Mouse (Mus musculus) gastrocnemius, postnatal 25 days (tissue): ENCODE measurements around the gene Foxd4. TPM values are rescaled to one million over a fixed set of nuclear protein-coding genes. Genes with fewer than 3 reads are reported as not detected.
"Not testable (repeated sequence)": the region's sequence is repeated elsewhere in the genome, so short reads cannot be mapped to it uniquely, and the experiment has no call there.

Experiments used
- DNase-seq: peaks from one replicate; pipeline ENCODE4 v3.0.0; 2022
- microRNA-seq, 2 experiments: library from miRNA; unstranded; fragments of <30 nt; microRNA quantifications; one replicate each; pipeline ENCODE4 v1.2.0; 2021; ENCODE audit warnings: borderline replicate concordance in 2 of 2
- total RNA-seq, 2 experiments: library from RNA; stranded (reverse); gene quantifications; 1 replicate in 1 of 2; 2 replicates in 1 of 2; pipeline ENCODE4 v1.2.3; 2021

The Foxd4 gene
- total RNA-seq, 2 experiments from 2014 or later = not detected

- not testable (repeated sequence) for DNase-seq
These were observed 25.7 kb downstream of the Foxd4 start, which contains the start of gene Gm10053 for GRCm38 (mm10) chr19:24875129-24875870. Gene Gm10053, plus strand, starts transcription at chr19:24875686.

GRCm38 (mm10) chr19:24873873-24874272, 27.1 kb downstream of the Foxd4 start:
- DNase-seq = no peak

DNA sequence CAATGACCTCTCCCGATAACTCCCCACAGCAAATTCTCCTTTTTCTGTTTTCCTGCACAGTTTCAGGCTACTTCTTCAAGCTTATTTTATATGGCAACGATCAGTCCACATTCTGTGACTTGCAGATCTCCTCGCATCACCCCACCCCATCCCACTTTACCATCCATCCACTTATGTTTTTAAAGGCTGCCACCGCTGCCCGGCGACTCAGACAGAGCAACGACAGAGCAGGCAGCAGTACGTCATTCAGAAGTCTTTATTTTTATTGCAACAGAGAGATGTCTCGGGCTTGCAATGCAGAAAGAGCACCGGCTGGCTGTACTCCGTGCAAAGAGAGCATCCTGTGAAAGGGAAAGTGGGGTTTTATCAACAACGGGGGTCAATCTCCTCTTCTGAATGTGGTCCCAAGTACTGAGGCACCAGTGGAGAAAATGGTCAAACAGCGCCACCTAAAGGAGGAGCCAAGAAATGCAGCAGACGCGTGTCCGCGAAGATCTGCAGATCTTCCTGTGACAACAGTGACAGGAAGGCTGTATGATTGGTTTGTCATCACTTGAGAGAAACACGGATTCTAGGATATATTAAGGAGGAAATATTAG, 29.9 kb downstream of the Foxd4 start:
- DNase-seq = no peak

DNA sequence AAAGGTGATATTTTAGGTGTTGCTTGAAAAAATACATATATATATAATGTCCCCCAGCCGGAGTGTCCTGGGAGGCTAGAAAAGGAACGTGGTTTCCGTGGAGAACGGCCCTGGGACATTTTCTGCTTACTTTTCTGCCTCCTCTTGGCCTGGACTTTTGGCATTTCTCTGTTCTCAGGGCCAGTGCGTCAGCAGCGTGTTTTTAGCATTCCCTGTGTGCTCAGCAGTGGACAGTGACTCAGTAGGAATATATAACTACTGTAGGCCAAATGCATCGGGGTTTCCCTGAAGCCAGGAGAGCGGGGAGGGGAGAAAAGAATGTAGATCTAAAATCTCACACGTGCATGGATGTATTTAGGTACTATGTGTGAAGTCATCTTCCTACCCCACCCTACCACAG, 35.6 kb downstream of the Foxd4 start:
- no peak for DNase-seq

GRCm38 (mm10) chr19:24861612-24862451, 39.2 kb downstream of the Foxd4 start, which contains the start of gene Pgm5:
Gene Pgm5, minus strand, starts transcription at chr19:24861855.
- peak; percentile 61 for DNase-seq

DNA sequence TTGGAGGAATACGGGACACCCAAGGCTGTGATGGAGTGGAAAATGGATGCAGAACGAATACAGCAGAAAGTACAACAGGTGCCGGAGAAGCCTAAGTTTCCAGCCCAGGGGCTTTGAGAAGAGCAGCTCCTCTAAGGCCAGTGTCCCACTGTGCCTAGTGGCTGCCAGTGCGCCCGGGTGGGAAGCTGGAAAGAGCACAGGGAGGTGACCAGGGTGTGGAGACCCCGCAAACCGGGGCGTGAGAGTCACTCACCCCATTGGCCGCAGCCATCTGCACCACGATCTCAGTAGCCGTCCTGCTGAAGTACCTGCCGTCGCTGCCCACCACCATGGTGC, 39.8 kb downstream of the Foxd4 start:
- DNase-seq = no peak

DNA sequence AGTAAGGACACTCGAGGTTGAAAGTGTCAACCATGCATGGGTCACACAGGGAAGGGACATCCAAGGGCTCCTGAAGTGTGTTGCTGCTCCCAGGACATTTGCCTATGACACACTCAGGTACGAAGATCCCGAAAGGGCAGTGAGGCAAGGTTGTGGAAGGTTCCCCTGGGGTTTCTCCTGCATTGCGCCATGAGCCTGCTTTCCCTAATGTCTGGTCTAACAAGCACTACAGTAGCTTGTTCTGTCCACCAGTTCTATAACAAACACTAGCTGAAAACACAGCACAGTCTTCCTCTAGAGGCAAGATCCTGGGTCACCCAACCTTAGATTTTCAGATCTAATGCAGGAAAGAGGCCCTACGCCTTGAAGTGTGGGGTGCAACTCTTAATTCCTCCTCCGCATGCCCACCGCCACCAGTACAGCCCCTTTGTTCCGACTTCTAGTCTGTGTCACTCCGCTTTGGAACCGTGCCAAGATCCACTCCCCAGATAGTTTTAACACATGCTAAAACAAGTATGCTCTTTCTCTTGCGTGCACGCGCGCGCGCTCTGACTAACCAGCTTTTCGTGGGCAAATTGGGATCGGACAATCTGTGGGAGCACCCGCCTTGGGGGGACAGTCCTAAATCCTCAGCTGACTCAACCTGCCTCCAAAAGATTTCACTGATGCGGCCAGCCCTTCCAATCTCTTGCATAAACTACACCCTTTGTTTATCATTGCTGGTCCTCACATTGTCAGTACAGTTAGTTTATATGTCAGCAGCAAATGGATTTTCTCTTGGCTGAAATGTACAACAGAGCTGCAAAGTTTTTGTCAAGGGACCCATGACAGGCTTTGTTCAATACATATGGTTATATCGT, 49.3 kb downstream of the Foxd4 start:
- DNase-seq = peak; percentile 26

Small RNA genes lying within 50 kb of the gene (microRNA-seq; reads per million reads assigned to microRNA genes)
- gene Mir3084-1 = 0 reads per million in 2 experiments

Other genes with a start within 250 kb of the Foxd4 start
- under 1 TPM; 0.08 to 0.32 TPM for gene Tmem252, start 227.2 kb downstream of the Foxd4 start, total RNA-seq
- gene Pgm5, start 39.3 kb downstream of the Foxd4 start, total RNA-seq = 10 to 100 TPM; 11.6 to 13.4 TPM
- gene Gm10053, start 25.5 kb downstream of the Foxd4 start, total RNA-seq = 100 to 1,000 TPM; 601 to 620 TPM
- gene Cbwd1, start 60.4 kb upstream of the Foxd4 start, total RNA-seq = 10 to 100 TPM; 13.6 to 15.2 TPM
- gene Dock8, start 98.3 kb upstream of the Foxd4 start, total RNA-seq = 1 to 10 TPM; 2.5 to 2.6 TPM